ENCODE assay signal across 16 mouse cellular contexts in the genomic region with DNA sequence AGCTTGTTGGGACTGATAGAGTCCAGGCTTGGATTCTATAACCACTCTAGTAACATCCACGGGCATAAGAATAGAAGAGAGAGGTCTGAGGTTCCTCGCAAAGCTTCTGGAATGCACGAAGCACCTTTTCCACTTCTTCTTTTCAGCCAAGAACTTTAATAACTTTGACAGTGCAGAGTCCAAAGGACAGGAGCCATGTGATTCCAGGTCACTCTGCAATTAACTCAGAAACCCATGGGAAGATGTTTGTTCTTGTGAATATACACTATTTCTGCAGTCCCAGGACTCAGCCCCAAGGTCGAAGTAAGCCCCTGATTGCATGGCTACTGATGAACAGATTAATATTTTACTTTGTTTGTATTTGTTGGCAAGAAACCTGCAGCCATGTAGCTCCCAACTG.
"Had no signal": no experiment of that assay in that cellular context is flagged by ENCODE, and none has a peak within 500 bp of the region (broad histone marks: within the 10 kb centered on the region; RNA-seq: fewer than 3 reads in every experiment).

No protein-coding gene starts in this region.

- ATAC-seq: hindbrain, postnatal 0 days had no signal

- H3K9me3 ChIP-seq: limb, embryonic 12.5 days; midbrain, embryonic 10.5 days; neural tube, embryonic 12.5 days had no signal

- H3K4me3 ChIP-seq: limb, embryonic 12.5 days; midbrain, embryonic 10.5 days; myocyte; neural tube, embryonic 12.5 days had no signal

- H3K27ac ChIP-seq: hindbrain, postnatal 0 days; limb, embryonic 12.5 days; liver, embryonic 14.5 days; midbrain, embryonic 10.5 days; neural tube, embryonic 12.5 days had no signal

- H3K9ac ChIP-seq: limb, embryonic 12.5 days; liver, embryonic 14.5 days; neural tube, embryonic 12.5 days had no signal

- H3K27me3 ChIP-seq: limb, embryonic 12.5 days; neural tube, embryonic 12.5 days had no signal

- H3K4me1 ChIP-seq: limb, embryonic 12.5 days; midbrain, embryonic 10.5 days; neural tube, embryonic 12.5 days had no signal

- H3K36me3 ChIP-seq: limb, embryonic 12.5 days; midbrain, embryonic 10.5 days; neural tube, embryonic 12.5 days had no signal

- H3K4me2 ChIP-seq: limb, embryonic 12.5 days; neural tube, embryonic 12.5 days had no signal

- DNase-seq: layer of hippocampus, adult 9-11 months; layer of hippocampus, postnatal 36 days; liver; lung, adult 2 months; lung, postnatal 10 days; lung, postnatal 4 days; midbrain, embryonic 14.5 days; spleen, adult 18-20 months; thymus, adult 2 months; thymus, postnatal 25 days had no signal
